Mouse (Mus musculus) frontal cortex, postnatal 25 days (tissue): ENCODE measurements around the gene Gmeb2.

Experiments
- DNase-seq, 2 experiments: peaks; one replicate each; pipeline ENCODE4 v3.0.0; 2022; ENCODE audit warnings: low spot score in 2 of 2

Gmeb2 gene

GRCm38 (mm10) chr2:181287958-181288350, at the start of gene Gmeb2:
Gmeb2 (minus strand) TSS chr2:181288035.
- peak; percentile 87 to 88 for DNase-seq

GRCm38 (mm10) chr2:181334023-181334422, 46.2 kb upstream of the Gmeb2 start:
- DNase-seq, result peak; percentile 49 to 72

- DNase-seq, result no peak
Measured at GRCm38 (mm10) chr2:181332542-181332941, 44.7 kb upstream of the Gmeb2 start.

GRCm38 (mm10) chr2:181326098-181326497, 38.3 kb upstream of the Gmeb2 start:
- no peak for DNase-seq

GRCm38 (mm10) chr2:181322136-181322535, 34.3 kb upstream of the Gmeb2 start:
- DNase-seq, result no peak

- no peak for DNase-seq
Measured at GRCm38 (mm10) chr2:181320103-181320499, 32.3 kb upstream of the Gmeb2 start.

- DNase-seq, result peak; percentile 49 to 71
Measured at GRCm38 (mm10) chr2:181319248-181320102, 31.6 kb upstream of the Gmeb2 start, which contains the start of gene Rtel1. Rtel1 (plus strand) TSS chr2:181319739.

GRCm38 (mm10) chr2:181314080-181314810, 26.4 kb upstream of the Gmeb2 start, which contains the start of gene Stmn3:
Stmn3 (minus strand) TSS chr2:181314500.
- DNase-seq, result peak; percentile 34 to 57

GRCm38 (mm10) chr2:181313344-181314079, 25.7 kb upstream of the Gmeb2 start:
- DNase-seq, result no peak

GRCm38 (mm10) chr2:181313006-181313343, 25.1 kb upstream of the Gmeb2 start:
- no peak for DNase-seq

GRCm38 (mm10) chr2:181312435-181312834, 24.6 kb upstream of the Gmeb2 start:
- DNase-seq, result no peak

GRCm38 (mm10) chr2:181307144-181307804, 19.4 kb upstream of the Gmeb2 start:
- peak in 1 of 2 experiments; percentile 48 for DNase-seq

GRCm38 (mm10) chr2:181304944-181305343, 17.1 kb upstream of the Gmeb2 start:
- DNase-seq, result no peak

GRCm38 (mm10) chr2:181302041-181302440, 14.2 kb upstream of the Gmeb2 start:
- no peak for DNase-seq

GRCm38 (mm10) chr2:181290937-181291336, 3.1 kb upstream of the Gmeb2 start:
- no peak for DNase-seq

GRCm38 (mm10) chr2:181288691-181289090, 856 bp upstream of the Gmeb2 start:
- no peak for DNase-seq

- DNase-seq, result peak in 1 of 2 experiments; percentile 61
Measured at GRCm38 (mm10) chr2:181287338-181287957, 387 bp downstream of the Gmeb2 start.

GRCm38 (mm10) chr2:181286629-181287337, 1.1 kb downstream of the Gmeb2 start:
- no peak for DNase-seq

- no peak for DNase-seq
Measured at GRCm38 (mm10) chr2:181279968-181280367, 7.9 kb downstream of the Gmeb2 start.

GRCm38 (mm10) chr2:181277866-181278265, 10.0 kb downstream of the Gmeb2 start:
- no peak for DNase-seq
